Mouse (Mus musculus): Measurements from ENCODE around the gene Ttc21a. TPM values are rescaled to one million over a fixed set of nuclear protein-coding genes. Genes with fewer than 3 reads are reported as not detected.

The Ttc21a gene
- polyA plus RNA-seq, 1 experiment from 2014 or later: 1.2 TPM

GRCm38 (mm10) chr9:119970763-119971656 is 33.6 kb downstream of the Ttc21a start:
- 0 out of 2 replicates have a peak, but pooled peaks cover 7% of the 10 kb centered on the region for H3K36me3 ChIP-seq
- WGBS: 68% methylated on average over 7 of the region's 7 CpGs
- H3K9ac ChIP-seq: no peak overlapping the region
- no peaks in the 10 kb centered on the region for H3K27me3 ChIP-seq
- H3K4me2 ChIP-seq: no peak overlapping the region
- peaks cover 25% of the 10 kb centered on the region for H3K4me1 ChIP-seq (replicated peaks)
- no peak overlapping the region for H3K4me3 ChIP-seq
- H3K9me3 ChIP-seq: no peaks in the 10 kb centered on the region
- peak overlapping the region; percentile 73 for H3K27ac ChIP-seq
- peak; percentile 45; the same call in 1 of the 2 replicates for ATAC-seq (ENCODE audit: low FRiP score)

DNA sequence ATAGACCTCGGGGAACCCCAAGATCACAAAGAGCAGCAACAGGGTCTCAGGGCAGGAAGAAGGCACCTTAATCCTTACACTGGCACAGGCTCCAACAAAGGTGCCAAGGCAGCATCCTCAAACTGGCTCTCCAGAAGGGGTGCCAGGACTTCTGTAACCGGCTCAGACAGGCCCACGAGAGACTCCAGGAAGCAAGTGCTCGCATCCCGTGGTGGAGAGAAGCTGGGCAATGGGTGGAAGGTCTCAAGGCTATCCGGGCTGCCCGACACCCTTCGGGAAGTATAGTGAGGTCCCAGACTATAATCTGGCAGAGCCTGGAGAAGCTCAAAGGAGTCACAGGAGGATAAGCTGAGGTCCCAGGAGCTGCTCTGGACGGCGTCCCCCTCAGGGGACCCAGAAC is 34.8 kb downstream of the Ttc21a start:
- Histone ChIP-seq H3K4me3 (no peak overlapping the region), H3K4me2 (no peak overlapping the region), H3K27ac (no peak overlapping the region), H3K4me1 (replicated peaks) (peaks cover 28% of the 10 kb centered on the region), H3K36me3 (0 out of 2 replicates have a peak, but pooled peaks cover 7% of the 10 kb centered on the region), H3K27me3 (no peaks in the 10 kb centered on the region), H3K9ac (no peak overlapping the region), H3K9me3 (no peaks in the 10 kb centered on the region)
- WGBS: 97% methylated on average over 10 of the region's 10 CpGs
- ATAC-seq (ENCODE audit: low FRiP score): no peak

GRCm38 (mm10) chr9:119972582-119972981 is 35.2 kb downstream of the Ttc21a start:
- Histone ChIP-seq H3K27me3 (no peaks in the 10 kb centered on the region), H3K4me2 (no peak overlapping the region), H3K4me1 (replicated peaks) (peaks cover 32% of the 10 kb centered on the region), H3K9ac (no peak overlapping the region), H3K9me3 (no peaks in the 10 kb centered on the region), H3K27ac (no peak overlapping the region), H3K4me3 (no peak overlapping the region), H3K36me3 (0 out of 2 replicates have a peak, but pooled peaks cover 7% of the 10 kb centered on the region)
- WGBS: 93% methylated on average over 12 of the region's 12 CpGs
- no peak for ATAC-seq (ENCODE audit: low FRiP score)

GRCm38 (mm10) chr9:119973281-119973680 is 35.9 kb downstream of the Ttc21a start:
- WGBS: 94% methylated on average over 23 of the region's 23 CpGs
- H3K4me2 ChIP-seq: no peak overlapping the region
- no peaks in the 10 kb centered on the region for H3K27me3 ChIP-seq
- no peak overlapping the region for H3K4me3 ChIP-seq
- no peak overlapping the region for H3K27ac ChIP-seq
- ATAC-seq (ENCODE audit: low FRiP score): no peak
- no peak overlapping the region for H3K9ac ChIP-seq
- H3K4me1 ChIP-seq (replicated peaks): peaks cover 39% of the 10 kb centered on the region
- H3K9me3 ChIP-seq: no peaks in the 10 kb centered on the region
- 0 out of 2 replicates have a peak, but pooled peaks cover 7% of the 10 kb centered on the region for H3K36me3 ChIP-seq

DNA sequence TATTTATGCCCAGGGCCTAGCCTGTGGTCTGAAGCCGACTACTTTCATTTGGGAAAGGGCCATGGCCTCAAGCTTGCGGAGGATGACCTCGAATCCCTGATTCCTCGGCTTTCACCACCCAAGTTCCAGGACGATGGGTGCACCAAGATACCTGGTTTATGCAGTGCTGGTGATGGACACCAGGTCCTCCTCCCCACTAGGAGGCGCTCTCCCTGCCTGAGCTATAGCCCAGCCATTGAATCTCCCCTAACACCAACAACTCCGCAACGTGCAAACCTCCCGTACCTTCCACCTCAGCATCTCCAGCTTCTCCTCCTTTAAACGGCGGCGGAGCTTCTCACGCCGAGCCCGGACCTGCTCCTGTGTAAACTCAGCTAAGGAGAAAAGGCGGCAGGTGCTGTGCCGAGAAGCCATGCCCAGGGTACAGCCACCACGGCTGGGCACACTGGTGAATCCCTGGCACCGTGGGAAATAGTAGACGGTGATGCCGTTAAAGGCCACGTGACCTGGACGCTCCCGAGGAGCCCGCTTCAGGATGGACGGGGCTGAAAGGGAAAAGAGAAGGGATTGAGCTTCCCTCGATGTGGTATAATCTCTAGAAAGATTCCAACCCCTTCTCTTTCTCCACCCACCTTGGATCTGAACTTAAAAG is 36.6 kb downstream of the Ttc21a start:
- Histone ChIP-seq H3K4me1 (replicated peaks) (peaks cover 46% of the 10 kb centered on the region), H3K4me3 (no peak overlapping the region), H3K9me3 (no peaks in the 10 kb centered on the region), H3K27me3 (no peaks in the 10 kb centered on the region), H3K27ac (no peak overlapping the region), H3K9ac (no peak overlapping the region), H3K36me3 (0 out of 2 replicates have a peak, but pooled peaks cover 7% of the 10 kb centered on the region), H3K4me2 (no peak overlapping the region)
- 92% methylated on average over 27 of the region's 27 CpGs for WGBS
- ATAC-seq (ENCODE audit: low FRiP score): no peak

GRCm38 (mm10) chr9:119974609-119975008 is 37.2 kb downstream of the Ttc21a start:
- no peak overlapping the region for H3K4me2 ChIP-seq
- H3K4me1 ChIP-seq (replicated peaks): peaks cover 47% of the 10 kb centered on the region
- H3K27me3 ChIP-seq: no peaks in the 10 kb centered on the region
- WGBS: 81% methylated on average over 5 of the region's 5 CpGs
- no peaks in the 10 kb centered on the region for H3K9me3 ChIP-seq
- H3K36me3 ChIP-seq: 0 out of 2 replicates have a peak, but pooled peaks cover 7% of the 10 kb centered on the region
- H3K27ac ChIP-seq: no peak overlapping the region
- no peak for ATAC-seq (ENCODE audit: low FRiP score)
- H3K4me3 ChIP-seq: no peak overlapping the region
- no peak overlapping the region for H3K9ac ChIP-seq

GRCm38 (mm10) chr9:119975286-119975685 is 37.9 kb downstream of the Ttc21a start:
- Histone ChIP-seq H3K9ac (no peak overlapping the region), H3K4me2 (no peak overlapping the region), H3K27me3 (no peaks in the 10 kb centered on the region), H3K27ac (no peak overlapping the region), H3K4me3 (no peak overlapping the region), H3K9me3 (no peaks in the 10 kb centered on the region), H3K36me3 (0 out of 2 replicates have a peak, but pooled peaks cover 7% of the 10 kb centered on the region), H3K4me1 (replicated peaks) (peaks cover 44% of the 10 kb centered on the region)
- over 99% methylated on average over 4 of the region's 4 CpGs for WGBS
- no peak for ATAC-seq (ENCODE audit: low FRiP score)

- Histone ChIP-seq H3K27me3 (no peaks in the 10 kb centered on the region; the same call in none of the 2 replicates), H3K36me3 (0 out of 2 replicates have a peak, but pooled peaks cover 7% of the 10 kb centered on the region), H3K4me1 (replicated peaks) (peaks cover 45% of the 10 kb centered on the region), H3K9ac (no peak overlapping the region), H3K4me2 (no peak overlapping the region), H3K9me3 (no peaks in the 10 kb centered on the region), H3K27ac (no peak overlapping the region), H3K4me3 (no peak overlapping the region)
- no peak for ATAC-seq (ENCODE audit: low FRiP score)
- WGBS: 63% methylated on average over 17 of the region's 17 CpGs
Observed at GRCm38 (mm10) chr9:119976704-119977556, 39.5 kb downstream of the Ttc21a start.

DNA sequence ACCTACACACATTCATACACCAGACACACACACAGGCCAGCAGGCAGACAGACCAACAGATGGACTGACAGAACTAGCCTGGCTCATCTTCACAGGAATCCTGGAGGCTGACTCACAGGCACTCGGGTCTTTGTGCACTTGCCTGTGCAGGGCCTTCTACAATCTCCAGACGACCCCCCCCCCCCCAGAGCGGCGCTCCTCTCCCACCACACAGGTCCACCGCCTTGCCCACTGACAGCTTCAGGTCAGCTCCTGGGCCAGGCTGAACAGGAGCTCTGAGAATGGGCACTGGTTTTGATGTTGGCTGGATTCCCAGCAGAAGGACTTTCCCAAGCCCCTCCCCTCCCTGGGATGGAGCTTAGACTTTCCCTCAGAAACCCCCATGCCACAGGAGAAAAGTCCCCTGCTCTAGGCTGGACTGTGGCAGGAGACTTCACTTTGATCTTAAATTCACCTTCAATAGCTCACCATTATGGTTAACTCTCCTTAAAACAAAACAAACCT is 40.2 kb downstream of the Ttc21a start:
- Histone ChIP-seq H3K27me3 (peaks cover 5% of the 10 kb centered on the region), H3K9ac (no peak overlapping the region), H3K4me3 (no peak overlapping the region), H3K36me3 (0 out of 2 replicates have a peak, but pooled peaks cover 7% of the 10 kb centered on the region), H3K4me2 (no peak overlapping the region), H3K9me3 (no peaks in the 10 kb centered on the region), H3K27ac (no peak overlapping the region), H3K4me1 (replicated peaks) (peaks cover 52% of the 10 kb centered on the region)
- 56% methylated on average over 5 of the region's 5 CpGs for WGBS
- ATAC-seq (ENCODE audit: low FRiP score): no peak

- Histone ChIP-seq H3K27me3 (peaks cover 11% of the 10 kb centered on the region), H3K9ac (no peak overlapping the region), H3K4me2 (no peak overlapping the region), H3K36me3 (0 out of 2 replicates have a peak, but pooled peaks cover 4% of the 10 kb centered on the region), H3K27ac (no peak overlapping the region), H3K9me3 (no peaks in the 10 kb centered on the region), H3K4me3 (no peak overlapping the region), H3K4me1 (replicated peaks) (peaks cover 57% of the 10 kb centered on the region)
- 51% methylated on average over 9 of the region's 9 CpGs for WGBS
- ATAC-seq (ENCODE audit: low FRiP score): no peak
Observed at GRCm38 (mm10) chr9:119978151-119978810, 40.9 kb downstream of the Ttc21a start.

GRCm38 (mm10) chr9:119978811-119979441 is 41.5 kb downstream of the Ttc21a start:
- H3K4me3 ChIP-seq: no peak overlapping the region
- no peak for ATAC-seq (ENCODE audit: low FRiP score)
- no peaks in the 10 kb centered on the region for H3K36me3 ChIP-seq
- no peaks in the 10 kb centered on the region for H3K9me3 ChIP-seq
- H3K4me1 ChIP-seq (replicated peaks): peaks cover 61% of the 10 kb centered on the region
- no peak overlapping the region for H3K9ac ChIP-seq
- H3K27ac ChIP-seq: no peak overlapping the region
- no peak overlapping the region for H3K4me2 ChIP-seq
- WGBS: 85% methylated on average over 6 of the region's 6 CpGs
- H3K27me3 ChIP-seq: peaks cover 18% of the 10 kb centered on the region
